Mouse (Mus musculus): ENCODE data around the gene Spa17. TPM values are rescaled to one million over a fixed set of nuclear protein-coding genes. Genes with fewer than 3 reads are reported as not detected.

Spa17 gene
- total RNA-seq, 4 experiments from 2014 or later: 1.5 to 4.0 (median 2.1) TPM

GRCm38 (mm10) chr9:37567019-37567418 lies 46.5 kb downstream of the Spa17 start:
- no peak for DNase-seq (ENCODE audit: low spot score in 2 of 2)

GRCm38 (mm10) chr9:37563805-37564204 lies 49.7 kb downstream of the Spa17 start:
- DNase-seq (ENCODE audit: low spot score in 2 of 2): no peak

- no peak for DNase-seq (ENCODE audit: low spot score in 2 of 2)
These were observed 52.9 kb downstream of the Spa17 start for GRCm38 (mm10) chr9:37560617-37561016.

DNA sequence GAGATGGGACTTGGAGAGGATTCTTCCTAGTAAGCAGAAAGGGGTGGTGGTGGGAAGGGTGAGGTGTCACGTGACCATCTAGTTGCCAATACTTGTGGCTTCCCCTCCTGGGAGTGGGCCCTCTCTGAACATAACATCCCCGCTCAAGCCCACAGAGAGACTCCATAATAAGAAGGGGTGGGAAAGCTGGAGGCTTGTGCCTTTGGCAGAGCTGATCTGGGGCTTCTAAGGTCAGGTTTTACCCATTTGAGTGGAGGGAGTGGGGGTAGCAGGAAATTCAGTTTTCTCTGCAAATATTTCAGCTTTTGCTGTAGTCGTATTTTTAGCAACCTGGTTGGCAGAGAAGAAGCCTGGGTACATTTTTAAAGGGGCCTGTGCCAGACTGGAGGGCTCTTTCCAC lies 57.2 kb downstream of the Spa17 start:
- DNase-seq (ENCODE audit: low spot score in 2 of 2): no peak

GRCm38 (mm10) chr9:37554838-37555748 lies 58.4 kb downstream of the Spa17 start, which contains the start of gene Siae:
TSS of gene Siae (plus strand) at chr9:37555698.
- no peak for DNase-seq (ENCODE audit: low spot score in 2 of 2)

GRCm38 (mm10) chr9:37554279-37554678 lies 59.2 kb downstream of the Spa17 start:
- no peak for DNase-seq (ENCODE audit: low spot score in 2 of 2)

Other genes with a start within 250 kb of the Spa17 start
- gene Hepacam, start 246.4 kb downstream of the Spa17 start, total RNA-seq (2022): 10 to 100 TPM; 56.5 to 69.3 (median 64.2) TPM
- 1 to 10 TPM; 5.4 to 9.2 (median 6.5) TPM for gene Robo4, start 211.8 kb downstream of the Spa17 start, total RNA-seq (2022)
- 10 to 100 TPM; 10.3 to 16.0 (median 13.1) TPM for gene Robo3, start 180.5 kb downstream of the Spa17 start, total RNA-seq (2022)
- 10 to 100 TPM; 20.2 to 25.7 (median 23.6) TPM for gene Msantd2, start 124.4 kb downstream of the Spa17 start, total RNA-seq (2022)
- 10 to 100 TPM; 14.7 to 24.6 (median 18.6) TPM for gene Esam, start 85.6 kb downstream of the Spa17 start, total RNA-seq (2022)
- gene Vsig2, start 74.5 kb downstream of the Spa17 start, total RNA-seq (2022): 1 to 10 TPM; 3.5 to 5.7 (median 4.2) TPM
- gene Nrgn, start 60.8 kb downstream of the Spa17 start, total RNA-seq (2022): 1,000 to 10,000 TPM; 1,107 to 1,307 (median 1,240) TPM
- 10 to 100 TPM; 10.0 to 15.7 (median 13.4) TPM for gene Siae, start 58.0 kb downstream of the Spa17 start, total RNA-seq (2022)
- 10 to 100 TPM; 43.5 to 49.1 (median 47.5) TPM for gene Tbrg1, start 43.6 kb upstream of the Spa17 start, total RNA-seq (2022)
- gene Panx3, start 55.5 kb upstream of the Spa17 start, total RNA-seq (2022): not detected
- gene Olfr160, start 102.5 kb upstream of the Spa17 start, total RNA-seq (2022): not detected
- not detected for gene Olfr874, start 131.4 kb upstream of the Spa17 start, total RNA-seq (2022)
- gene Olfr875, start 158.1 kb upstream of the Spa17 start, total RNA-seq (2022): not detected
- not detected for gene Olfr876, start 189.3 kb upstream of the Spa17 start, total RNA-seq (2022)
- gene Olfr877, start 240.5 kb upstream of the Spa17 start, total RNA-seq (2022): not detected

All from layer of hippocampus, adult 8-10 months (tissue).